Mouse (Mus musculus): ENCODE results near the gene Gja5.

The Gja5 gene

DNA sequence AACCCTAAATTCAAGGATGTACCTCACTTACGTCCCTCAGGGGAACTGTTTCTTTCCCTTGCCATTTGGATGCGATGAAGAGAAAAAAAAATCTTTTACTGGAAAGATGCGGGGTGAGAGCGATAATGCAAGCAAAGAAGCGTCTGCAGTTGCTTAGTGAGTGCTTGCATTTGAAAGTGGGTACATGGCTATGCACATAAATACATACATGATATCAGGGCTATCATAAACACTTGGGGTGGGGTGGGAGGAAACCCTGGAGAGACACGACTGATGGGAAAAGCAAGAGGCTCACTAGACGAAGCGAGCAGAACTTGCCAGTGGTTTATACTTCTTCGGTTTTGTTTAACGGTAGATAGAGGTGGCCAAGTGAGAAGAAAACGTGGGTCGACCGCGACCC lies at the start of gene Gja5:
Gene Gja5, plus strand, starts transcription at position 301 of the 400 bp plus-strand sequence.
- no peak for TF ChIP-seq GATA4 (IDR thresholded peaks at IDR 0.05; ENCODE audit: insufficient replicate concordance, low read length)

DNA sequence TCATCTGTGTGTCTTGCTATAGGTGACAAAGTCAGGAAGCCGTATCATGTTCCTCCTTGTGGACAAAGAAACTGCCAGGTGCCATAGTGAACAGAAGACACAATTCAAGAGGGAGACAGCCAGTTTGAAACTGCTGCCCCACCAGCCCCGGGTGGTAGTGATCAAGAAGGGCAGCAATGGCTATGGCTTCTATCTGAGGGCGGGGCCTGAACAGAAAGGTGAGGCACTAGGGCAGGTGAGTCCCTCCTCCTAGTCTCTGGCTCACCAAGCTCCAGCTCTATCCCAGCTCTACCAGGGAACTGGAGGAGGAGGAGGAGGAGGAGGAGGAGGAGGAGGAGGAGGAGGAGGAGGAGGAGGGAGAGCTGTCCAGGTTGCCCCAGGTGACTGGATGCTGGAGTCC lies 48.7 kb upstream of the Gja5 start:
- no peak for TF ChIP-seq GATA4 (IDR thresholded peaks at IDR 0.05; ENCODE audit: insufficient replicate concordance, low read length)

- TF ChIP-seq GATA4 (IDR thresholded peaks at IDR 0.05; ENCODE audit: insufficient replicate concordance, low read length): no peak
These were observed 44.0 kb upstream of the Gja5 start for GRCm38 (mm10) chr3:96860498-96860897.

GRCm38 (mm10) chr3:96867863-96868262 lies 36.6 kb upstream of the Gja5 start:
- no peak for TF ChIP-seq GATA4 (IDR thresholded peaks at IDR 0.05; ENCODE audit: insufficient replicate concordance, low read length)

DNA sequence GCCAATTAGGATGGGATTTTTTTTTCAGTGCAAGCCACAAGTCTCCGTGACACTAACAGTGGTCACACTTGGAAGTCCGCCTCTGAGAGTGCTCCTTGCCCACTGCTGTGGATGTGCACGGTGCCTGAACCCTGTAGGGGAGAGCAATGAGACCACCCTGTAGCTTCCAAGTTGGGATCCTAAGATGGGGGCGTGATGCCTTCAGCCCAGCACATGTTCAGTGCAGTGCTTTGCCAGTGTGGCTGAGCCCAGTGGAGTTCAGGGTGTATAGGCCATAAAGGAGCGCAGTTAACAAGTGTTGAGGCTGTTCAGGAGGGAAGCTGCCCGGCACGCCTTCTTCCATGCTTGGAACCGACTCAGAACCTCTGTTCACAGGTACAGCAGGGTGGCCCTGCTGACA lies 35.9 kb upstream of the Gja5 start:
- TF ChIP-seq GATA4 (IDR thresholded peaks at IDR 0.05; ENCODE audit: insufficient replicate concordance, low read length): no peak

- TF ChIP-seq GATA4 (IDR thresholded peaks at IDR 0.05; ENCODE audit: insufficient replicate concordance, low read length): no peak
These were observed 35.4 kb upstream of the Gja5 start for GRCm38 (mm10) chr3:96869091-96869490.

DNA sequence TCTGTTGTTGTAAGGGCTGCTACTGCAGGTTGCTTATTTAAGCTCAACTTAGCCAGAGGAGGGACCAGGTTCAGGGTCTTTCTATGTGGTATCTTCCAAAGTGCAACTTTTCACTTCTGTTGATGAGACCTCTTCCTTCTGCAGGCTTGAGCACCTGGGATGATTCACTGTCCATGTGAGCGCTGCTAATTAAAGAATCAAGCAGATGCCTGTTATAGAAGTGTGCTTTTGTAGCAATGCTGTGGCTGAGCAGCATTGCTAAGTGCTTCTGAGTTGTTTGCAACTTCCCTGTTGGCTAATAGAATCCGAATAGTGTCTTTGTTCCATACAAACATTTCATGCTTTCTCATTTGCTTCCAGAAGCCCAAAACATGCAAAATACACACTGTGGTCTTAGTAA lies 34.2 kb upstream of the Gja5 start:
- no peak for TF ChIP-seq GATA4 (IDR thresholded peaks at IDR 0.05; ENCODE audit: insufficient replicate concordance, low read length)

DNA sequence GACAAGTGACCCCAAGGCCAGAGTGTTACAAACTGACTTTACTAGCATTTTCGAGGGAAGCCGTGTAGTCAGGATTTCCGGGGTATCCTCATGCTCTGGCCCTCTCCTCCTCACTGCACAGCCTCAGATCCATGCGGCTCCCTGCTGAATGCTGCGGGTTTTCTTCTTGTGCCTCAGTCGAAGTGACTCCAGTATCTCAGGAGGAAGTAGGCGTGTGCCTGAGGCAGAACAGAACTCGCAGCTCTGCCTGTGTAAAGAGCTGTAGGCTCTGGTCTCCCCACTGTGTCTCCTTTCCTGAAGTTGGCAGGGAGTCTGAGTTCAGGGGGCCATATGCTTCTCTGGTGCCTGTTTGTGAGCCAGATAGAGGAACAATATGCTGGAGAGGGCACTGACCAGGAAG lies 33.4 kb upstream of the Gja5 start:
- TF ChIP-seq GATA4 (IDR thresholded peaks at IDR 0.05; ENCODE audit: insufficient replicate concordance, low read length): no peak

DNA sequence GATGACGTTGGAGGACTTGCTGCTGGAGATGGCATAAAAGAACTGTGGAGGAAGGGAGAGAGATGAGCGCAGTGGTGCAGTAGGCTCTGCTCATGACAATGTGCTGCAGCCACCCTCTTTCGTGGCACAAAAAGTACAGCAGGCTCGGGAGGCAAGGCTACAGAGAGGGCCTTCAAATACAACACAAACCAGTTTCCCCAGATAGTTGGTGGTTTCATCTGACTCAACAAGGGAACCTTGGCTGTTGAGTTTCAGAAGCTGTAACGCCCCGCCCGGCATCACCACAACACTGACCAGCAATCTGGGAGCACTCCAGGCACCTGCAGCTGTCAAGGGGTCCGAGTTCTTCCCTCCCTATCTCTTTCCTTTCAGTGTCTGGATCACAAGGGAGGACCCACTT lies 32.0 kb upstream of the Gja5 start:
- no peak for TF ChIP-seq GATA4 (IDR thresholded peaks at IDR 0.05; ENCODE audit: insufficient replicate concordance, low read length)

- TF ChIP-seq GATA4 (IDR thresholded peaks at IDR 0.05; ENCODE audit: insufficient replicate concordance, low read length): no peak
These were observed 29.5 kb upstream of the Gja5 start for GRCm38 (mm10) chr3:96874808-96875571.

DNA sequence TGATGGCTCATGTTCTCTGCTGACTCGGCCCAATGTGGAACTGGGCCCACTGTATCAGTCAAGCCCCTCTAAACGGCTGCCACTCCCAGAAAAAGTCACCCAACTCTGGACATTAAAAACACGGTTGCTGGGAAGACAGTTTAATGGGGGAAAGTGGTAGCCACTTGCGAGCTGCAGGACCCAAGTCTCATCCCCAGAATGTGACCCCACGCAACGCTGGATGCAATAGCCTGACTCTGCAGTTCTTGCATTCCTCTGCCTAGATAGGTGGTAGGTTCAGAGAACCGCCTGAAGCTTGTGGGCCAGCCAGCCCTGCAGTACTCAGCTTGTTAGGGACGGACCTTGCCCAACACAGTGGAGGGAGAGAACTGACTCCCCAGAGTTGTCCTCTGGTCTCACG lies 25.0 kb upstream of the Gja5 start:
- no peak for TF ChIP-seq GATA4 (IDR thresholded peaks at IDR 0.05; ENCODE audit: insufficient replicate concordance, low read length)

DNA sequence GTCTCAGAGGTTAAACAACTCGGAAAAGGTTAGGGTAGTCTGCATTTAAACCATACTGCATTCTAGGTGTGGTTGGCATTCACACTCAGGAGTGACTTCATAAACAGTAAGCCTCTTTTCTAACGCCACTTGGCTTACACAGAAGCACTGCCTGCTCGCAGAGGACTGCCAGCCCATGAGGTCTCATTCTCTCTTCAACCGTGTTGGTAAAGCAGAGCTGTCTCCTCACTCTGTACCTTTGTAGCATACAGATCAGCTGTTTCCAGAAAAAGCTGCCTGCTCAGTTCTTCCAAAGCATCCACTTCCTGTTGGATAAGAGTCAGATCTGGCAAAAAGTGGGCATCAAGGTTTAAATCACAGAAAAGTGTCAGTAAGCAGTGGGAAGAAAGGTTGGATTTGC lies 24.1 kb upstream of the Gja5 start:
- no peak for TF ChIP-seq GATA4 (IDR thresholded peaks at IDR 0.05; ENCODE audit: insufficient replicate concordance, low read length)

- TF ChIP-seq GATA4 (IDR thresholded peaks at IDR 0.05; ENCODE audit: insufficient replicate concordance, low read length): no peak
These were observed 22.9 kb upstream of the Gja5 start for GRCm38 (mm10) chr3:96881557-96881956.

- no peak for TF ChIP-seq GATA4 (IDR thresholded peaks at IDR 0.05; ENCODE audit: insufficient replicate concordance, low read length)
These were observed 22.2 kb upstream of the Gja5 start for GRCm38 (mm10) chr3:96882061-96882849.

DNA sequence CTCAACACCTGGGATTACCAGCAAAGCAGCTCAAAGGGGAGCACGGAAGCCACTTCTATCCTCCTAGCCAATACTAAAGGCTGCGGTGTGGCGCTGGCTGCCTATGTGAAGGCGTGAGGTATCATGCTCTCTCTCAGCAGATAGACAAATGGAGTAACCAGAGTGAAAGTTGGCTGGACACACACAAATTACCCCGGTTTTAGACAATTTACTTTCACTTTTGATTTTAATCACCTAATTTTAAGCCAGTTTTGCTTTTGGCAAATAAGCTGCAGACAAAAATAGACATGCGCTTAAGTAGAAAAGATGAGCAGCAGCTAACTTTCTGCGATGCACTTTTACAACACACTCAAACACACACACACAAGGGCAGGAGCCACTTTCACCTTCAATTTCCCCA lies 20.8 kb upstream of the Gja5 start:
- TF ChIP-seq GATA4 (IDR thresholded peaks at IDR 0.05; ENCODE audit: insufficient replicate concordance, low read length): no peak

DNA sequence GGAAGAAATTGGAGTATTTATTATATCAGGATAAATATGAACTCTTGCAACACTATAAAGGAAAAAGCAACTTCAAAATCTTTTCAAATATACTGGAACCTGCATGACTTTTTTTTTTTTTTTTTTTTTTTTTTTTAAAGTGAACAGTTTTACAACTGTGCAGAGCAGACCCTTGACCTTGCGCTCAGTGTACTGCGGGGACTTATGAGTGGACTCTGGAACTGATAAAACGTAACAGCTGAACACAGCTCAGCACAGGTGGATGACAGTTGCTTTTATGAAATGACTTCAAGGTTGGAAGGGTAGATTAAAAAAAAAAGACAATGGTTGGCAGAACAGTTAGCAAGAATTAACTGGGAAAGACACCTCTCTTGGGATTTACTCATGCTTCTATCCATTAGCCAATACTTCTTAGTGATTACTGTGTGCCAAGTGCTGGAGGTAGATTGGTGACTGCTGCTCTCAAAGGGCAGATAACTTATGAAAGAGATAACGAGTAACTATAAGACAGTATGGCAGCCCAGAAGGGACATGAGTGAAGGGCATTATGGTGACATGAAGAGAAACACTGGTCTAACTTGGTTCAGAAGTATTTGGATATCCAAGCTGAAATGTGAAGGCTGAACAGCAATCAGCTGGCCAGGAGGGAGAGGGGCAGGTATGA lies 2.0 kb upstream of the Gja5 start:
- no peak for TF ChIP-seq GATA4 (IDR thresholded peaks at IDR 0.05; ENCODE audit: insufficient replicate concordance, low read length)
